Mouse (Mus musculus): ENCODE results near the gene B3gat2. TPM values are rescaled to one million over a fixed set of nuclear protein-coding genes. Genes with fewer than 3 reads are reported as not detected.
A peak's percentile ranks its signal among the peaks of the same experiment; 100 is the strongest.

B3gat2 gene
- under 0.01 TPM in 1 of 2 replicates, not detected in the other for total RNA-seq (2014; rRNA removed)
- polyA plus RNA-seq (2012; rRNA removed), result not detected in 2 replicates

DNA sequence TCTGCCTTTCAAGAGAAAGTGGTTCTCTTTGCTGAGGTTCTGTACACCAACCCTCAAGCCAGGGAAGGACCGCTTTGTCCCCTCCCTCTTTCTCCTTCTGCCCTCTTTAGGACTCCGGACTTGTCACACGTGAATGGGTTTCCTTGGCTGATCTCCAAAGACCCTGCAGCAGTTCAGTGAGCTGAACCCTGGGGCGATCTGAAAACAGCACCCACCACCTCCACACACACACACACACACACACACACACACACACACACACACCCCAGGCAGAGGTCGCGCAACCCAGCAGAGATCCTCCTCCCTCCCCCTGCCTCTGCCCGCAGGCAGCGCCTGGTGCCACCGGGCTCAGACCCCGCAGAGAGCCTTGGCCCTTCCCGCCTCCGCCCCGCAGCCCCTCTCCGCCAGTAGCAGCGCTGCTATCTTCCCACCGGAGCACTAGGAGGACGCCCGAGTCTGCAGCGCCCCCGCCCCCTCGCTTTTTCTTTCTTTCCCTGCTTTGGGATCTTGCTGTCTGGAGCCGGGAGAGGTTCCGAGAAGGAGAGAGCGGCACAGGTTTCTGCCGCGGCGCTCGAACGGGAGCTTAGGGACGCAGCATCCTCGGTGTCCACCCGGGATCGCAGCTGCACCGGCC is at the start of gene B3gat2:
Gene B3gat2 (plus strand): TSS at position 252 of the 634 bp plus-strand sequence.
- Histone ChIP-seq H3K9ac (ENCODE audit: low read depth, low read length) (no peak within 1 kb of the TSS), H3K79me2 (ENCODE audit: control insufficient read depth, insufficient read depth, low read length) (no peaks in the 10 kb centered on the region), H3K4me3 (ENCODE audit: insufficient read depth, low read depth, low read length) (peak within 1 kb of the TSS; percentile 39; the same call in 1 of the 2 replicates), H3K36me3 (ENCODE audit: control insufficient read depth, insufficient read depth, low read length) (no peaks in the 10 kb centered on the region), H3K27me3 (ENCODE audit: control insufficient read depth, insufficient read depth, low read length) (peaks cover 18% of the 10 kb centered on the region), H3K27ac (replicated peaks; ENCODE audit: insufficient read depth, low read depth, low read length) (no peak within 1 kb of the TSS), H3K4me1 (ENCODE audit: control insufficient read depth, insufficient read depth, low read length) (peaks cover 3% of the 10 kb centered on the region; the same call in 1 of the 2 replicates)
- DNase-seq (ENCODE audit: extremely low read depth, low read depth, low spot score), result no peak
- no peak for TF ChIP-seq CTCF (IDR thresholded peaks at IDR 0.05; ENCODE audit: low read depth, low read length)
- no peak for TF ChIP-seq POLR2A (IDR thresholded peaks at IDR 0.05; ENCODE audit: extremely low read depth, insufficient read depth, low read length)
- WGBS, result 3% methylated on average over 34 of the region's 34 CpGs

DNA sequence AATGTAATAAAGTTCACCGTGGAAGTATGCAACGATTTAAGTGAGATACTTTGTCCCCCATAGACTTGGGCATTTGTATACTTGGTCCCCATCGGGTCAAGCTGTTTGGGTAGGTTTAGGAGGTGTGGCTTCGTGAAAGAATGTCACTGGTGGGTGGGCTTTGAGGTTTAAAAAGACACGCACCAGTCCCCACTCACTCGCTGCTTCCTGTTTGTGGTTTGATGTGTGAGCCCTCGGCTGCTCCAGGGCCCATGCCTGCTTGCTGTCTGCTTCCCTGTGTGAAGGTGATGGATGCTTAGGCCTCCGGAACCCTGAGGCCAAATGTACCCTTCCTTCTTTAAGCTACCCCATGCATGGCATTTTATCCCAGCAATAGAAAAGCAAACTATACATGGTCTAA is 41.2 kb upstream of the B3gat2 start:
- no peaks in the 10 kb centered on the region for H3K4me1 ChIP-seq (ENCODE audit: control insufficient read depth, insufficient read depth, low read length)
- 80% methylated on average over 8 of the region's 8 CpGs for WGBS
- no peaks in the 10 kb centered on the region for H3K79me2 ChIP-seq (ENCODE audit: control insufficient read depth, insufficient read depth, low read length)
- no peak overlapping the region for H3K27ac ChIP-seq (replicated peaks; ENCODE audit: insufficient read depth, low read depth, low read length)
- DNase-seq (ENCODE audit: extremely low read depth, low read depth, low spot score), result no peak
- no peaks in the 10 kb centered on the region for H3K27me3 ChIP-seq (ENCODE audit: control insufficient read depth, insufficient read depth, low read length)
- H3K4me3 ChIP-seq (ENCODE audit: insufficient read depth, low read depth, low read length), result no peak overlapping the region
- no peak for TF ChIP-seq POLR2A (IDR thresholded peaks at IDR 0.05; ENCODE audit: extremely low read depth, insufficient read depth, low read length)
- no peak for TF ChIP-seq CTCF (IDR thresholded peaks at IDR 0.05; ENCODE audit: low read depth, low read length)
- H3K9ac ChIP-seq (ENCODE audit: low read depth, low read length), result no peak overlapping the region
- no peaks in the 10 kb centered on the region for H3K36me3 ChIP-seq (ENCODE audit: control insufficient read depth, insufficient read depth, low read length)

DNA sequence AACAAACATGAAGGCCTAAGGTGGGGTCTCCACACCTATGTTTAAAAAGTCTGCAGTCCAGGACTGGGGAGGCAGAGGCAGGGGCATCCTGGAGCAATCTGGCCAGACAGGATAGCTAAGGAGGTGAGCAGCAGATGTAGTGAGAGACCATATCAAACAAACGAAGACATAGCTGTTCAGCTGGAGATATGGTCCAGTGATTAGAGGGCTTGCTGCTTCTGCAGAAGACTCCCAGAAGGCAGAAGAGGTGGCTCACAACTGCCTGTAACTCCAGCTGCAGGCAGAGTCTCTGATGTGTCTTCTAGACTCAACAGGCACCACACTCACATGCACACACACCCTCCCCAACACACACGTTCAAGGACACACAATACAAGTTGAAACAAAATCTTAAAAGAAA is 40.5 kb upstream of the B3gat2 start:
- no peak overlapping the region for H3K27ac ChIP-seq (replicated peaks; ENCODE audit: insufficient read depth, low read depth, low read length)
- no peak overlapping the region for H3K4me3 ChIP-seq (ENCODE audit: insufficient read depth, low read depth, low read length)
- no peaks in the 10 kb centered on the region for H3K36me3 ChIP-seq (ENCODE audit: control insufficient read depth, insufficient read depth, low read length)
- 78% methylated on average over 2 of the region's 2 CpGs for WGBS
- no peaks in the 10 kb centered on the region for H3K79me2 ChIP-seq (ENCODE audit: control insufficient read depth, insufficient read depth, low read length)
- no peak for DNase-seq (ENCODE audit: extremely low read depth, low read depth, low spot score)
- no peak overlapping the region for H3K9ac ChIP-seq (ENCODE audit: low read depth, low read length)
- TF ChIP-seq POLR2A (IDR thresholded peaks at IDR 0.05; ENCODE audit: extremely low read depth, insufficient read depth, low read length), result no peak
- TF ChIP-seq CTCF (IDR thresholded peaks at IDR 0.05; ENCODE audit: low read depth, low read length), result no peak
- H3K4me1 ChIP-seq (ENCODE audit: control insufficient read depth, insufficient read depth, low read length), result no peaks in the 10 kb centered on the region
- no peaks in the 10 kb centered on the region for H3K27me3 ChIP-seq (ENCODE audit: control insufficient read depth, insufficient read depth, low read length)

DNA sequence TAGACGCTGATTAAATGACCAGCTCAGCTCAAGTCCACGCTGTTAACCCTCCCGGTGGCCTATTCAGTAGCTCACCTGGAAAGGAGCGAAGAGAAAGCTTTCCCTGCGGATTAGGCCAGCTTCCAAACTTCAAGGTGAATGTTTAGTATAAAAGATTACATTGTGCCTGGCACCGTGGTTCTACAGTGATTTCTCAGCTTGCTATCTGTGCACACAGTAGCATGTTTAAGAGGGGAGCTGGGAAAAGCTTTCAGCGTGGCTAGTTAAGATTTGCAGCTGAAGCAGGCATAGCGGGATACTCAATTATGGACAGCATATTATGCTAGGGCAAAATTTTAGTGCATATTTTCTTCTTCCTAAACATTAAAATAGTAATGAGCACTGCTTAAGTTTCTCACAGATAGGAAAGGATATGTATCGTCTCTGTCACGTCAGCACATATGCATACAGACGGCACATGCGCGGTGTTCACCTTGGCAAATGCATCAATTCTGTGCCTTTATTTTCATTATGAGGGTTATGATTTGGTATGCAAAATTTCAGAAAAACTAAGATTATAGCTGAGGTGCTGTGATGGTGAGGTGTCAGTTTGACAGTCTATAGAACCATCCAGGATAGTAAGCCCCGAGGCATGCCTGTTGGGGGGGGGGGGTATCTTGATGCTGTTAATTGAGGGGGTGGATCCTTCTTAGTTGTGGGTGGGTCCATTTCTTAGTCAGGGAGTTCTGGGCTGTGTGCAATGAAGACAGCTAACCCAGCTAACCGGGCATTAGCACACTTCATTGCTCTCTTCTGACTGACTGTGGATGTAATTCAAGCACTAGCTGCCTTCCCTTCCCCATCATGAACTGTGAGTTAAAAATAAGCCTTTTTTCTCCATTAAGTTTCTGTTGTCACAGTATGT is 38.8 kb upstream of the B3gat2 start:
- Histone ChIP-seq H3K4me3 (ENCODE audit: insufficient read depth, low read depth, low read length) (no peak overlapping the region), H3K27me3 (ENCODE audit: control insufficient read depth, insufficient read depth, low read length) (no peaks in the 10 kb centered on the region), H3K79me2 (ENCODE audit: control insufficient read depth, insufficient read depth, low read length) (no peaks in the 10 kb centered on the region), H3K9ac (ENCODE audit: low read depth, low read length) (no peak overlapping the region), H3K27ac (replicated peaks; ENCODE audit: insufficient read depth, low read depth, low read length) (no peak overlapping the region), H3K36me3 (ENCODE audit: control insufficient read depth, insufficient read depth, low read length) (no peaks in the 10 kb centered on the region), H3K4me1 (ENCODE audit: control insufficient read depth, insufficient read depth, low read length) (no peaks in the 10 kb centered on the region)
- 79% methylated on average over 15 of the region's 15 CpGs for WGBS
- TF ChIP-seq CTCF (IDR thresholded peaks at IDR 0.05; ENCODE audit: low read depth, low read length) (no peak), POLR2A (IDR thresholded peaks at IDR 0.05; ENCODE audit: extremely low read depth, insufficient read depth, low read length) (no peak)
- DNase-seq (ENCODE audit: extremely low read depth, low read depth, low spot score), result no peak

DNA sequence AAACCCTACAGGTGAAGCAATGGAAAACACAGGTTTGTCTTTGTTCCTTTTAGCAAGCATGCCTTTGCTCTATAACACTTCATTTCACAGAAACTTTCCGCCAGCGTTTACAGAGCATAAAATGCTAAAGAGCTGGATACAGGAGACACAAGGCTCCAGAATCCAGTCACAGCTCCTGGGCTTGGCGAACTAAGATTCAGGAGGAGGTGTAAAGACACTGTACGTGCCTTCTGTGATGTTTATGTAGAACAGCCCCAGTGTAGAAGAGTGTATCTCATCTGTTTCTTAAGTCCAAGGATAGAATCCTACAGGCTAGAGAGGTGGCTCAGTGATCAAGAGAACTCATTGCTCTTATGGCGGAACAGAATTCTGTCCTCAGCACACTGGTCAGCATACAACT is 30.2 kb upstream of the B3gat2 start:
- no peak for DNase-seq (ENCODE audit: extremely low read depth, low read depth, low spot score)
- Histone ChIP-seq H3K27ac (replicated peaks; ENCODE audit: insufficient read depth, low read depth, low read length) (no peak overlapping the region), H3K4me3 (ENCODE audit: insufficient read depth, low read depth, low read length) (no peak overlapping the region), H3K79me2 (ENCODE audit: control insufficient read depth, insufficient read depth, low read length) (no peaks in the 10 kb centered on the region), H3K27me3 (ENCODE audit: control insufficient read depth, insufficient read depth, low read length) (no peaks in the 10 kb centered on the region), H3K9ac (ENCODE audit: low read depth, low read length) (no peak overlapping the region), H3K36me3 (ENCODE audit: control insufficient read depth, insufficient read depth, low read length) (no peaks in the 10 kb centered on the region), H3K4me1 (ENCODE audit: control insufficient read depth, insufficient read depth, low read length) (no peaks in the 10 kb centered on the region)
- 89% methylated on average over 5 of the region's 5 CpGs for WGBS
- no peak for TF ChIP-seq POLR2A (IDR thresholded peaks at IDR 0.05; ENCODE audit: extremely low read depth, insufficient read depth, low read length)
- TF ChIP-seq CTCF (IDR thresholded peaks at IDR 0.05; ENCODE audit: low read depth, low read length), result no peak
